Mouse (Mus musculus) heart, embryonic 10.5 days (tissue): ENCODE measurements at regions not wholly inside any gene's neighbourhood (a gene's known extent, or its start where the extent isn't known, plus 50 kb on each side); places are given as distances from the start of the nearest gene placed in this dataset.

Experiments used
- DNase-seq: peaks from one replicate; pipeline ENCODE4 v3.0.0-alpha.2; 2017; ENCODE audit warnings: low spot score
- H3K27ac ChIP-seq: fragments of 300-500 bp; sonication (generic); 2 replicates; pipeline ENCODE4 v1.5.1; 2016; ENCODE audit warnings: mild to moderate bottlenecking
- H3K27me3 ChIP-seq: fragments of 300-500 bp; sonication (generic); 2 replicates; pipeline ENCODE4 v1.6.1; 2016; ENCODE audit warnings: mild to moderate bottlenecking; ENCODE audit not compliant: poor library complexity, insufficient read depth, severe bottlenecking
- H3K36me3 ChIP-seq: fragments of 300-500 bp; sonication (generic); 2 replicates; pipeline ENCODE4 v1.6.1; 2016; ENCODE audit warnings: mild to moderate bottlenecking, moderate library complexity
- H3K4me1 ChIP-seq: fragments of 300-500 bp; sonication (generic); 2 replicates; pipeline ENCODE4 v1.6.1; 2016; ENCODE audit warnings: mild to moderate bottlenecking
- H3K4me3 ChIP-seq: fragments of 300-500 bp; sonication (generic); 2 replicates; pipeline ENCODE4 v1.5.1; 2016; ENCODE audit warnings: mild to moderate bottlenecking, moderate library complexity
- H3K9me3 ChIP-seq: fragments of 300-500 bp; sonication (generic); 2 replicates; pipeline ENCODE4 v1.6.1; 2016; ENCODE audit warnings: mild to moderate bottlenecking, moderate library complexity
- WGBS: fragments of 180-500 bp; shearing (Covaris S2); methylation state at CpG from one replicate; pipeline ENCODE4 v1.1.7; 2016; 5-methylcytosine and 5-hydroxymethylcytosine counted together

DNA sequence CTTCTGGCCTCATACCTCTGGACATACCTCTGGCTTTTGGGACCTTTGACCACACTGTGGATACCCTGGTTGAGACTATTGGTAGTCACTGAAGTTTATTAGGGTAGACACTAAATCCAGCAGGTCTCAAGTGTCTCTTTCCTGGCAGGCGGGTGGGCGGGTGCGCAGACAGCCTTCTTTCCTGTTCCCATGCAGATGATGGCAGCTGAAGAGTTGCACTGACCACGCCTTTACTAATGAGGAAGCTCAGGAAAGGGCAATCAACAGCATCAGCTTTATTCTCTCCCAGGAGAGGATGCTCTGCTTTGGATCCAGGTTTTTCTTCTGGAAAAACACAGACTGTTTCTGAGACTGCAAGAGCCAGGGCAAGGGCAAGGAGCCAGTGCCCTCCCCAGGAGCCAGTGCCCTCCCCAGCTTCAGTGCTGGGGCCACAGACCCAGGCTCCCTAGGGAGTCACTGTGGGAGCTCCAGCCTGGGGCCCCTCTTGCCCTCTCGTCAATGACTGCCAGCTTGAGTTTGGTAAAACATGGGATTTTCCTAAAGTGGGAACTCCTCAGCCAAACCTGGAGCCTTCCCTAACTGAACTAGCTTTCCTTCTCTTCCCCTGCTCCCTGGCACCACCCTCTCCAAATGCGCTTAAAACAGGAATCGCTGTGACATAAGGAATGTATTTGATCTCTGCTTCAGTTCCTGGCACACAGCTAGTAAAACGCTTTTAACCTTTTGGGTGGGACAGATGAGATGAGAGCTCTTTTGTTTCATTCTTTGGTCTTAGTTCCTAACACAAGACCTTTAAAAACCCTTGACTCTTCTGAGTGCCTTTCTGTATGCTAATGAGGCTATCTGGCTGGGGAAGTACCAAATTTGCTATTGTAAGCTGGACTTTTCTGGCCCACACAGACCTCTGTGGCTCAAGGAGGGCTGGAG lies 319.6 kb downstream of the 1810013L24Rik start:
- Histone ChIP-seq H3K27me3 (no peaks in the 10 kb centered on the region), H3K9me3 (no peaks in the 10 kb centered on the region), H3K27ac (no peak overlapping the region), H3K4me1 (0 out of 2 replicates have a peak, but pooled peaks cover 7% of the 10 kb centered on the region), H3K36me3 (no peaks in the 10 kb centered on the region), H3K4me3 (no peak overlapping the region)
- DNase-seq: no peak
- 57% methylated on average over 8 of the region's 8 CpGs for WGBS

DNA sequence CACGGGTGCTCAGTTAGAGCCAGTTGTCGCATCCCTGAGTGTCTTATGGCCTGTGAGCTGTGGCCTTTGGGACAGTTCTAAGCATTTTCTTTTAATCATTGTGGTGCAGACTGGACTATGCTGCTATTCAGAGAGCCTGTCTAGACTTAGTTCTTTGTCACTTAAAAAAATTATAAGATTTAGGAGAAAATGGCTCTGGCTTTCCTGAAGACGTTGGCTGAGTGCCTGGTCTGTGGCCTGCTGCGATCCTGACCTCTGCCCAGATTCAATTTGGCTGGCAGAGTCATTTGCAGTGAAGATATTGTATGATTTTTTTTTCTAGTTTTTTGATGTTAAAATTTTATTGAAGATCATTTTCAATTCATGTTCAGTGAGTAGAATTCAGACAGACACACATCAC lies 322.0 kb downstream of the 1810013L24Rik start:
- Histone ChIP-seq H3K27me3 (no peaks in the 10 kb centered on the region), H3K36me3 (no peaks in the 10 kb centered on the region), H3K4me1 (0 out of 2 replicates have a peak, but pooled peaks cover 7% of the 10 kb centered on the region), H3K27ac (no peak overlapping the region), H3K4me3 (no peak overlapping the region), H3K9me3 (no peaks in the 10 kb centered on the region)
- 83% methylated on average over 4 of the region's 4 CpGs for WGBS
- DNase-seq: no peak

DNA sequence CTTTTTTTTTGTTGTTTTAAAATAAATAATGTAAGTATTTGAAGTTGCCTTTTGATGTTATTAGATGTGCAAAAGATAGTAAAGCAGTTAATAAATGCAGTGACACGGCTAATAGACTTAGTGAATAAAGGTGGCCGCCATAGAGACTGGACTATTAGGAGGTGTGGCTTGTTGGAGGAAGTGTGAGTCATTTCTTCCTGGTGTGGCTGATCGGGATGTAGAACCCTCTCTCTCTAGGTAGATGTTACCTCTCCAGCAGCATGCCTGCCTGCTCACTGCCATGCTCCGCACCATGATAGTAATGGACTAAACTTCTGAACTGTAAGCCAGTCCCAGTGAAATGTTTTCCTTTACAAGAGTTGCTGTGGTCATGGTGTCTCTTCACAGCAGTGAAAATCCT lies 323.6 kb downstream of the 1810013L24Rik start:
- H3K4me1 ChIP-seq: 0 out of 2 replicates have a peak, but pooled peaks cover 7% of the 10 kb centered on the region
- H3K27ac ChIP-seq: no peak overlapping the region
- H3K4me3 ChIP-seq: no peak overlapping the region
- H3K27me3 ChIP-seq: no peaks in the 10 kb centered on the region
- WGBS: 81% methylated on average over 4 of the region's 4 CpGs
- DNase-seq: no peak
- H3K36me3 ChIP-seq: no peaks in the 10 kb centered on the region
- H3K9me3 ChIP-seq: no peaks in the 10 kb centered on the region

DNA sequence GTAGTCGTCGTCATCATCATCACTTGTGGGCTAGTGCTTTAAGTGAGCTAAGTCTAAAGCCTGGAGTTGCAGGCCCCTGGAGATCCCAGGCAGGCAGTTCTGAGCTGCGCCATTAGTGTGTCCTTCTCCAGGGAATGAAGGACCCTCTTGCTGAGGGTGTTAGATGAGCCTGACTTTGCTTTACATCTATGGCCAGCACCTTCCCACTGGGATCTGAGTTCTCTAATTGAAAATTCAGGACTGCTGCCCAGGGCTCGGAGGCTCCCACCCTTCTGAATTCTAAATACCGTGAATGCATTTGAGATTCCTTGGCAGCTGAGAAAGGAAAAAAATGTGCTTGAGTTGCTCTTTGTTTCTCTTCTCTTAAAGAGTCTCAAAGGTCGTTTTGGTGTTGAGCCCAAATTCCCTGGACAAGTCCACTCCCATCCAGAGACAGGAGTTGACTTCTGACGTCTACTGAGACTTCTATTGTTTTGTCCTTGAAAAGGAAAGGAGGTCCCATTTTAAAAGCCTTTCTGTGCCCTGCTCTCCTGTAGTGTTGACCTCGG lies 335.9 kb downstream of the 1810013L24Rik start:
- 72% methylated on average over 8 of the region's 8 CpGs for whole genome bisulfite sequencing
- no peak overlapping the region for H3K4me3 ChIP-seq
- no peaks in the 10 kb centered on the region for H3K4me1 ChIP-seq
- DNase-seq: no peak
- no peaks in the 10 kb centered on the region for H3K27me3 ChIP-seq
- H3K9me3 ChIP-seq: no peaks in the 10 kb centered on the region
- H3K27ac ChIP-seq: no peak overlapping the region
- H3K36me3 ChIP-seq: no peaks in the 10 kb centered on the region

DNA sequence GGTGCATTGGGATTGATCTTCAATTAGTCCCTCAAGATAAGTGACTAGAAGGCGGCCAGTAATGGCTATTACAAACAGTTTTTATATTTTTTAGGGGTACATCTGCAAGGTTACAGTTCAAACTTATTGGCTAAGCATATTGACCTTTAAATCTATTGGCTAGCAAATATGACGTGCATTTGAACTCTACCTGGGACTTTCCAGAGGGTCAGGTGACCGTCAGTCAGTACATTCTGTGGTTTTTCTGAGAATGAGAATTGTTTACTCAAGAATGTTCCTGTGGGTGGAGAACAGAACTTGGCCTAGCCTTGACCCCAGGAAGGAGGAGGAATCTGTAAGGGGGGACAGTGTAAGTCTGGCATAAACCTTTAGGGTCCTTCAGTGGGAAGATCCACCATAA lies 346.5 kb downstream of the 1810013L24Rik start:
- WGBS: 67% methylated on average over 3 of the region's 3 CpGs
- H3K36me3 ChIP-seq: no peaks in the 10 kb centered on the region
- no peaks in the 10 kb centered on the region for H3K9me3 ChIP-seq
- H3K27ac ChIP-seq: no peak overlapping the region
- H3K4me1 ChIP-seq: no peaks in the 10 kb centered on the region
- DNase-seq: no peak
- H3K4me3 ChIP-seq: no peak overlapping the region
- H3K27me3 ChIP-seq: no peaks in the 10 kb centered on the region

DNA sequence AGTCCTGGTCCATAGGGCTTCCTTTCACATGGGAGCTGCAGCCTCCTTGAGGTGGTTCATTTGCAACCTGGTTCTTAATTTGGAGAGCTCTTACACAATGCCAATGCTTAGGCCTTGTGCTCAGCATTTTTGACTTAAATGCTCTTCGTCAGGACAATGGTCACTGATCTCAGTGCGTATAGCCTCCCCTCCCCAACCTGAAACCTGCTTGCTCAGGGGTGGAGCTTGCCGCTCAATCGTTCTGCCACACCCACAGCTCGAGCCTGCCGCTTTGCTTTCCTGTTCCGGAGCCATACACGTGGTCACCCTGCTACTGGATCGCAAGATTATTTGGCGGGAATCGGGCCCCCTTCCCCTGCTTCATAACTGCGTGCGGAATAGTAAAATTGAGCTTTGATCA lies 365.9 kb downstream of the 1810013L24Rik start:
- no peaks in the 10 kb centered on the region for H3K9me3 ChIP-seq
- WGBS: 41% methylated on average over 13 of the region's 13 CpGs

DNA sequence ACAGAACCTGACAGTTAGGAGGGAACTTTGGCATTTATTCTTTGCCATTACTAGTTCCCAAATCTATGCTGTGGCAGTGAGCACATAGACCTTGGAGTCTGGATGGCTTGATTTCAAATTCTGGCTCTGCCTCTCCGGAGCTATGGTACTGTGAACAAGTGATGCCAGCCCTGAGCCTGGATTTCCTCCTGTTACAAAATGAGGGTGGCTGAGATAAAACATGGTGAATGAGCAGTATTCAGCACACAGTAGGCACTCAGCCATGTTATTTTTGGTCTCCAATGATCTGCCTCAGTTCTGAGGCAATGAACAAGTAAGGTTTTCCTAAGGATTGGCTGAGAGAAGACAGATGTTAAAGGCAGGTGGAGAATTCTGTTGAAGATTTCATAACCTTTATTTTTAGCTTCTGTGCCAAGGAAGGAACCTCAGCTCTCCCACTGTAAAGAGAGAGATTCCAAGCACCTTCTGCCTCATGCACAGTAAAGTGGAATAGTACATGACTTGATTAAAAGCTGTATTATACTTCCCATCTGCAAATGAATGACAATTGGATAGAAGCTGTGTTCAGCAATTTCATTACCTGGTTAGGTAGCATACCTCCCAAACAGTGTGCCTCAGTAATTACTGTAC lies 369.1 kb downstream of the 1810013L24Rik start:
- Histone ChIP-seq H3K27ac (no peak overlapping the region), H3K4me3 (no peak overlapping the region), H3K27me3 (no peaks in the 10 kb centered on the region), H3K4me1 (no peaks in the 10 kb centered on the region), H3K9me3 (no peaks in the 10 kb centered on the region), H3K36me3 (no peaks in the 10 kb centered on the region)
- no peak for DNase-seq
- WGBS: 91% methylated on average over 1 of the region's 1 CpGs

More for the DNA sequence above, 365.9 kb downstream of the 1810013L24Rik start:
- no peak for DNase-seq
- Histone ChIP-seq H3K27me3 (no peaks in the 10 kb centered on the region), H3K27ac (no peak overlapping the region), H3K4me3 (no peak overlapping the region), H3K4me1 (peaks cover 12% of the 10 kb centered on the region; the same call in 1 of the 2 replicates), H3K36me3 (no peaks in the 10 kb centered on the region)

DNA sequence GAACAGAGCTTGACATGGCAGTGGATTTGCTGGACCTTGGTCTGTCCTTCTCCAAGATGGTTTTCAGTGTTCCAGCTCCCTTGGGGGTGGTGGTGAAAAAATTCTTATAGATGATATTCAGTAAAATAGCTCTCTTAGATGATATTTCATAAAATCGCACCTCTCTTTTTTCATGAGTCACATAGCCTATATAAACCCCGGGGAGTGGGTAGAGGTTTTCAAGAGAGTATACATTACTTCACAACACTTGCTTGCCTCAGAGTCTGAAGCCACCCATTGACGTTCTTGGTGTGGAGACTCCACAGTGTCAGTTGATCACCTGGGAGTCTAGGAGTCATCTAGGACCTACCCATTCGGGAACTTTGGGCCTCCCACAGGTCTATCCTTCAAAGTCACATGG lies 378.7 kb downstream of the 1810013L24Rik start:
- no peaks in the 10 kb centered on the region for H3K36me3 ChIP-seq
- H3K27me3 ChIP-seq: no peaks in the 10 kb centered on the region
- no peak overlapping the region for H3K4me3 ChIP-seq
- 76% methylated on average over 4 of the region's 4 CpGs for WGBS
- H3K4me1 ChIP-seq: no peaks in the 10 kb centered on the region
- no peak overlapping the region for H3K27ac ChIP-seq
- no peaks in the 10 kb centered on the region; the same call in 1 of the 2 replicates for H3K9me3 ChIP-seq
- no peak for DNase-seq

DNA sequence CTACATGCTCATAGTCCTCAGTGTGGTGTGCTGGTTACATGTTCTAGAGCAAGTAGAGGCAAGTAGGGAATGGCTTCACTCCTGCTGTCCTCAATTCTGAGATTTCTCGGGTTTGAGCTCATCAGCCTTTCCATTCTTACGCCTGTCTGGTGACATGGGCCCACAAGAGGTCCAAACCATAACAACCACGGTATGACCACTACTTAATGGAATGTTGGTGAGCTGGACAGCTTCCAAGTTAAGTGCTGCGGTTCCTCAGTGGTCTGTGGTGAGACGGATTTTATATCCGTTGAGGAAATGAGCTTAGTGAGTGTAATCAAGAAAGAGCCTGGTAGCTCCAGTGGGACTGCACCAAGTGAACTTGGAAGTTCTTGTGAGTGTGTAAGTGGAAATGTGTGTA lies 381.6 kb downstream of the 1810013L24Rik start:
- 64% methylated on average over 6 of the region's 6 CpGs for WGBS

DNA sequence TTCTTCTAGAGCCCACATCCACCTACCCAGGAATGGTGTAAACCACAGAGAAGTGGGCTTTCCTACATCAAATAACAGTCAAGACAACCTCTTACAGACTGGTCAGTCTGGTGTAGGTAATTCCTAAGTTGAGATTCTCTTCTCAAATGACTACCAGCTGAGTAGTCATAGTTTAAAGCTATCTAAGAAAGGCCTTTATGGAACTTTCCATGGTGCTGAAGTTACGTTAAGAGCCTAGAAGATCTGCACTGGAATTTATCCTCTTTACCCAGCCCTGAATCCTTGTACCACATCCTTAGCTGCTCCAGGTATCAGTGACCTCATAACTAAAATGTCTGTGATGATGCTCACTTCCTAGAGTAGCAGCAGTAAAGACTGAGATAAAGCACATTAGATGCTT lies 385.2 kb downstream of the 1810013L24Rik start:
- no peaks in the 10 kb centered on the region for H3K27me3 ChIP-seq
- H3K36me3 ChIP-seq: no peaks in the 10 kb centered on the region
- H3K27ac ChIP-seq: no peak overlapping the region
- H3K4me1 ChIP-seq: no peaks in the 10 kb centered on the region
- H3K4me3 ChIP-seq: no peak overlapping the region
- 37% methylated on average over 1 of the region's 1 CpGs for WGBS
- DNase-seq: peak; percentile 35
- no peaks in the 10 kb centered on the region for H3K9me3 ChIP-seq

More for the DNA sequence above, 381.6 kb downstream of the 1810013L24Rik start:
- Histone ChIP-seq H3K36me3 (no peaks in the 10 kb centered on the region), H3K27me3 (no peaks in the 10 kb centered on the region), H3K27ac (no peak overlapping the region), H3K4me3 (no peak overlapping the region), H3K4me1 (no peaks in the 10 kb centered on the region), H3K9me3 (no peaks in the 10 kb centered on the region; the same call in 1 of the 2 replicates)
- no peak for DNase-seq

DNA sequence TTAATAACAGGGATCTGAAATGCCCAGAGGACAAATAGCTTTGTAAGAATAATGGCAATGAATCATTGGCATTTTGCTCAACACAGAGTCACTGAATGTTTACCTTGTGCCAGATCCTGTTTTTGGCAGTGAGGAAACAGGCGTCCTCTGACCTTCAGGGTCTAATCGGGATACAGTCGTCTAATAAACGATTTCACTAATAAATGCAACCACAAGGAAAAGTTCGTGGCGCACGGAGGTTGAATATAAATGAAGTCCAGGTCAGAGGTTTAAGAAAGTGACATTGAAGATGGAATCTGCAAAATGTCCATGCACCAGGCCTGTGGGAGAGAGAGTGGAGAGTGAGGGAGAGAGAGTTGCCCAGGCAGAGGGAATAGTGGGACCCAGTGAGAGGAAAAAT lies 387.5 kb downstream of the 1810013L24Rik start:
- no peaks in the 10 kb centered on the region for H3K27me3 ChIP-seq
- H3K36me3 ChIP-seq: no peaks in the 10 kb centered on the region
- no peak overlapping the region for H3K4me3 ChIP-seq
- 80% methylated on average over 7 of the region's 7 CpGs for WGBS
- peak; percentile 54 for DNase-seq
- H3K4me1 ChIP-seq: no peaks in the 10 kb centered on the region
- no peaks in the 10 kb centered on the region for H3K9me3 ChIP-seq
- H3K27ac ChIP-seq: no peak overlapping the region

DNA sequence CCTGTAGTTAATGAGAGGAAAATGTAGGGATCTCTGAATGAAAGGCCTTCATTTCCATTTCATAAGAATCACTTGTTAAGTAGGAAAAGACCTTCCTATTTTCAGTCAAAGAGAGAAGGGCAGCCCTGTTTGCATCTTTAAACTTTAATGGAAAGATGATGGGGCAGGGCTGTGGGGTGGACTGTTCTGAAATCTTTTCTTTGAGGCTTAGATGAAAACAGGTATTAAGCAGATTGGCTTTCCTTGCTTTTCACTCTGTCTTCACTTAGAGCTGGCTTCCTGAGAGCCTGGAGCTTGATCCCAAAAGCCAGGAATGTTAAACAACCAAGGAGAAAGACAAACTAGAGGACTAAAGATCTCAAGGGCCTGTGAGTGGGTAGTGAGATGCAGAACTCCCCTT lies 400.3 kb downstream of the 1810013L24Rik start:
- Histone ChIP-seq H3K36me3 (no peaks in the 10 kb centered on the region), H3K9me3 (no peaks in the 10 kb centered on the region), H3K4me3 (no peak overlapping the region), H3K27me3 (no peaks in the 10 kb centered on the region), H3K4me1 (no peaks in the 10 kb centered on the region), H3K27ac (no peak overlapping the region)
- no peak for DNase-seq

DNA sequence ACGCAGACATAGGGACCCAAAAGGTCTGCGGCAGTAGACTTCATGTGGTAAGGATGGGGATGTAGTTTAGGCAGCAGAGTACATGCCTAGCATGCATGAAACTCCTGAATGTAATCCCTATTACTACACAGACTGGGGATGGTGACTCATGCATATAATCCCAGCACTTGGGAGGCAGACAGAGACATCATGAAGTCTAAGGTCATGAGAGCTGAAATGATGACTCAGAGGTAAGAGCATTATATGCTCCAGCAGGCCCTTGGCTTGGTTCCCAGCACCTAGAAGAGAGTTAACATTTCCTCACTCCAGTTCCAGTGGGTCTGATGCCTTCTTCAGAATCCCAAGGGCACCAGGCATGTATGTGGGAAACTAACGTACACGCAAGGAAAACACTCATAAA lies 412.2 kb downstream of the 1810013L24Rik start:
- no peak overlapping the region for H3K4me3 ChIP-seq
- H3K27me3 ChIP-seq: no peaks in the 10 kb centered on the region
- no peaks in the 10 kb centered on the region for H3K4me1 ChIP-seq
- no peak overlapping the region for H3K27ac ChIP-seq
- no peak for DNase-seq
- no peaks in the 10 kb centered on the region for H3K36me3 ChIP-seq
- 92% methylated on average over 4 of the region's 4 CpGs for WGBS
- no peaks in the 10 kb centered on the region for H3K9me3 ChIP-seq
